Mouse (Mus musculus) hindbrain, embryonic 11.5 days (tissue): ENCODE data around the gene Fbxw26. TPM values are rescaled to one million over a fixed set of nuclear protein-coding genes. Genes with fewer than 3 reads are reported as not detected.
"Not testable (repeated sequence)": the region's sequence is repeated elsewhere in the genome, so short reads cannot be mapped to it uniquely, and the experiment has no call there.

ENCODE experiments used
- ATAC-seq: fragments of 200-750 bp; cut with Nextera tagmentation; 2 replicates; pipeline ENCODE4 v1.8.0; 2017; ENCODE audit warnings: mild to moderate bottlenecking, moderate TSS enrichment, moderate library complexity; ENCODE audit not compliant: low FRiP score
- DNase-seq: peaks from one replicate; pipeline ENCODE4 v3.0.0-alpha.2; 2015; ENCODE audit warnings: low spot score
- H3K27ac ChIP-seq: fragments of 300-500 bp; sonication (generic); 2 replicates; pipeline ENCODE4 v1.5.1; 2014; ENCODE audit warnings: mild to moderate bottlenecking, low read depth, low read length
- H3K27me3 ChIP-seq: fragments of 300-500 bp; sonication (generic); 2 replicates; pipeline ENCODE4 v1.6.1; 2014; ENCODE audit warnings: mild to moderate bottlenecking, low read length, moderate library complexity, mixed read lengths; ENCODE audit not compliant: control insufficient read depth, insufficient read depth
- H3K36me3 ChIP-seq: fragments of 300-500 bp; sonication (generic); 2 replicates; pipeline ENCODE4 v1.6.1; 2014; ENCODE audit warnings: mild to moderate bottlenecking, low read length, moderate library complexity, mixed read lengths; ENCODE audit not compliant: control insufficient read depth, insufficient read depth
- H3K4me1 ChIP-seq: fragments of 300-500 bp; sonication (generic); replicated peaks from 2 replicates; pipeline ENCODE4 v1.6.1; 2014; ENCODE audit warnings: low read length, mixed read lengths; ENCODE audit not compliant: control insufficient read depth, insufficient read depth
- H3K4me2 ChIP-seq: fragments of 300-500 bp; sonication (generic); replicated peaks from 2 replicates; pipeline ENCODE4 v1.6.1; 2014; ENCODE audit warnings: mild to moderate bottlenecking, low read depth, low read length
- H3K4me3 ChIP-seq: fragments of 300-500 bp; sonication (generic); 2 replicates; pipeline ENCODE4 v1.5.1; 2014; ENCODE audit warnings: low read depth, low read length
- H3K9ac ChIP-seq: fragments of 300-500 bp; sonication (generic); 2 replicates; pipeline ENCODE4 v1.6.1; 2014; ENCODE audit warnings: low read depth, low read length
- H3K9me3 ChIP-seq: fragments of 300-500 bp; sonication (generic); 2 replicates; pipeline ENCODE4 v1.6.1; 2016; ENCODE audit warnings: low read length; ENCODE audit not compliant: control insufficient read depth
- WGBS: fragments of 180-500 bp; shearing (Covaris S2); extraction: QIAGEN DNeasy Blood & Tissue Kit; methylation state at CpG from one replicate; pipeline ENCODE4 v1.1.7; 2014; 5-methylcytosine and 5-hydroxymethylcytosine counted together
- polyA plus RNA-seq: library from polyadenylated mRNA; unstranded; fragments of >200 nt; fragmentation: Nextera tagmentation; extraction: Ambion mirVana; gene quantifications from 2 replicates; pipeline ENCODE4 v1.2.1, GENCODE M21; 2014

Fbxw26 gene
- polyA plus RNA-seq = not detected in 2 replicates

DNA sequence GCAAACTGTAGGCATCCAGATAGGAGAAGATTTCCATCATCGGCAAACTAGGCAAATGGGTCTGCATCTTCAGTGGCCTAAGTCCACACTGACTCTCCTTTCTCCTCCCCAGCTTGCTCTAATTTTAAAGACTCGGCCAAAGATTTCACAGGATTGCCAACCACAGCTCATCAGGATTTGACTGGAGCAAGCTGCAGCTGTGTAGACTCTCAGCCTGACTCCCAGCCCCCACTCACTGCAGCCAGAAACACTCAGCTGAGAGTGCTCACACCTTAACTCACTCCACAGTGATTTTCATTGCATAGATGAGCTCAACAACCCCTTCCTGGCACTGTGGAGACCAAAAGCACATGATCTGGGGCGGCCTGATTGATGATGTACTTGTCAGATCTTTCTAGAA, at the start of gene Fbxw26:
Gene Fbxw26 (minus strand): TSS at position 101 of the 400 bp plus-strand sequence.
- DNase-seq, H3K4me3 ChIP-seq, H3K4me1 ChIP-seq, ATAC-seq, H3K4me2 ChIP-seq, H3K9ac ChIP-seq, H3K36me3 ChIP-seq, H3K27me3 ChIP-seq, H3K27ac ChIP-seq, H3K9me3 ChIP-seq: not testable (repeated sequence)
- 85% methylated on average over 3 of the region's 3 CpGs for WGBS

DNA sequence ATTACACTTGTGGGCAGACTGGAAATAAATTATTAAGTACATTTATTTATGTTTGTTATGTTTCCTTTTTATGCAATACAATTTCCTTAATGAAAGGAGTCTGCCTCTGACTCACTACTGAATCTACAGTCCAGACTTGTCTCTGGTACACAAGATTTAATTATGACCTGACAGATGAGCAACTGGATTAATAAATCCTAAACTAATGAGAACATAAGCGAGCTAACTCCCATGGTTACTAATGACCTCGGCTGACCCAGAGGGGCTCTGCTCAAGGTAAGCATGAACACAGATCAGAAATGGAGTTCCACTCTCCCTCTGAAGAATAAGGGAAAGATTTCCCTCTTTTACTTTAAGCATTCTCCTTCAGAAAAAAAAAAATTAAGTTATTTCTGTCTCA, 49.3 kb upstream of the Fbxw26 start:
- no peaks in the 10 kb centered on the region for H3K4me1 ChIP-seq
- no peak overlapping the region for H3K27ac ChIP-seq
- ATAC-seq (no peak), DNase-seq (no peak)
- no peaks in the 10 kb centered on the region for H3K9me3 ChIP-seq
- WGBS = 74% methylated on average over 2 of the region's 2 CpGs
- H3K9ac ChIP-seq = no peak overlapping the region
- no peak overlapping the region for H3K4me2 ChIP-seq
- no peaks in the 10 kb centered on the region for H3K27me3 ChIP-seq
- H3K36me3 ChIP-seq = no peaks in the 10 kb centered on the region
- no peak overlapping the region for H3K4me3 ChIP-seq

DNA sequence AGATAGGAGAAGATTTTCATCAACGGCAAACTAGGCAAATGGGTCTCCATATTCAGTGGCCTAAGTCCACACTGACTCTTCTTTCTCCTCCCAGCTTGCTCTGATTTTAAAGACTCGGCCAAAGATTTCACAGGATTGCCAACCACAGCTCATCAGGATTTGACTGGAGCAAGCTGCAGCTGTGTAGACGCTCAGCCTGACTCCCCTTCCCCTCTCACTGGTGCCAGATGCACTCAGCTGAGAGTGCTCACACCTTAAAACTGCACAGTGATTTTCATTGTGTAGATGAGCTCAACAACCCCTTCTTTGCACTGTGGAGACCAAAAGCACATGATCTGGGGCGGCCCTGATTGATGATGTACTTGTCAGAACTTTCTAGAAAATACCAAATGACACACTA, 44.7 kb upstream of the Fbxw26 start, which contains the start of gene Fbxw27:
Gene Fbxw27 (minus strand): TSS at position 101 of the 400 bp plus-strand sequence.
- ATAC-seq, H3K27ac ChIP-seq, H3K4me2 ChIP-seq, DNase-seq, H3K36me3 ChIP-seq, H3K4me3 ChIP-seq, H3K9ac ChIP-seq, H3K27me3 ChIP-seq, H3K4me1 ChIP-seq, H3K9me3 ChIP-seq: not testable (repeated sequence)
- WGBS = 86% methylated on average over 4 of the region's 4 CpGs

DNA sequence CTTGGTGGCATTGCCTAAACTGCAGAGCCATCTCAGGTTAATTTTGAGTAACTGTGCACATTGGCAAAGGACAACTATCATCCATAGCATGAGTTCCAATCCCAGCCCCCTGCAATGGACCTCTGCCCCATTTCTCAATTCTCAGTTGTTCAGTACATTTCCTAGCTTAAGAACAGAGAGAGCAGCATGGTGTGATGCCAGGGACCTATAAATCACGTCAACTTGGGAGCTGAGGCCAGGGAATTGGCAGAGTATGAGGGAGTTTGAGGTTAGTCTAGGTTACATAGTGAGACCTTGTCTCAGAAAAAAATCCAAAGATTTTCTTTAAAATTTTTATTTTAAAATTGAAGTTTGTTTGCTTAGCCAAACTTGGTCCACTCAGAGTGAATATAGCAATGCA, 21.0 kb upstream of the Fbxw26 start:
- DNase-seq, H3K27ac ChIP-seq, ATAC-seq, H3K36me3 ChIP-seq, H3K4me2 ChIP-seq, H3K9ac ChIP-seq, H3K9me3 ChIP-seq, H3K4me3 ChIP-seq, H3K4me1 ChIP-seq, H3K27me3 ChIP-seq: not testable (repeated sequence)
- WGBS = 85% methylated on average over 1 of the region's 1 CpGs

DNA sequence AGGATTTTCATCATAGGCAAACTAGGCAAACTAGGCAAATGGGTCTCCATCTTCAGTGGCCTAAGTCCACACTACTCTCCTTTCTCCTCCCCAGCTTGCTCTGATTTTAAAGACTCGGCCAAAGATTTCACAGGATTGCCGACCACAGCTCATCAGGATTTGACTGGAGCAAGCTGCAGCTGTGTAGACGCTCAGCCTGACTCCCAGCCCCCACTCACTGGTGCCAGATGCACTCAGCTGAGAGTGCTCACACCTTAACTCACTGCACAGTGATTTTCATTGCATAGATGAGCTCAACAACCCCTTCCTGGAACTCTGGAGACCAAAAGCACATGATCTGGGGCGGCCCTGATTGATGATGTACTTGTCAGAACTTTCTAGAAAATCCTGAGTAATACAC, 43.3 kb downstream of the Fbxw26 start, which contains the start of gene Fbxw18:
Gene Fbxw18 (minus strand): TSS at position 101 of the 400 bp plus-strand sequence.
- not testable (repeated sequence) for H3K27ac ChIP-seq, ATAC-seq, H3K9me3 ChIP-seq, H3K4me1 ChIP-seq, H3K9ac ChIP-seq, DNase-seq, H3K36me3 ChIP-seq, H3K4me2 ChIP-seq, H3K27me3 ChIP-seq, H3K4me3 ChIP-seq
- WGBS = 79% methylated on average over 4 of the region's 4 CpGs

DNA sequence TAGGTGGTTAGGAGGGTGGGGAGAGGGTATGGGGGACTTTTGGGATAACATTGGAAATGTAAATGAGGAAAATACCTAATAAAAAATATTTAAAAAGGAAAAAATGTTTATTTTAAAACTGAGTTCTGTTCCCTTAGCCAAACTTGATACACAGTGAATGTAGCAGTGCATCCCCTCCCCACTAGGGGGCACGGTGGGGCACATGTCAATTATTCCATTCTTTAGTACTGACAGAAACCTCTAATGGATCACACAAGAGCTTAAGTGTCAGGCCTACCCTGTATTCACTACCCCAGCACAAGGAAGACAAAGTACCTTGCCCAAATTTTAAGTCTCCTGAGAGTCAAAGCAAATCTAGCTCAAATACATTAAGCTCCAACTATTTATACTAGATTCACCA, 60.6 kb downstream of the Fbxw26 start:
- WGBS = 4% methylated on average over 1 of the region's 1 CpGs

More for the DNA sequence above, 60.6 kb downstream of the Fbxw26 start:
- DNase-seq = peak; percentile 53
- no peak overlapping the region for H3K4me2 ChIP-seq
- no peaks in the 10 kb centered on the region for H3K36me3 ChIP-seq
- no peak for ATAC-seq
- H3K9ac ChIP-seq = no peak overlapping the region
- H3K4me3 ChIP-seq = no peak overlapping the region
- no peak overlapping the region for H3K27ac ChIP-seq
- H3K4me1 ChIP-seq = no peaks in the 10 kb centered on the region
- H3K27me3 ChIP-seq = no peaks in the 10 kb centered on the region
- no peaks in the 10 kb centered on the region for H3K9me3 ChIP-seq

Other genes with a start within 250 kb of the Fbxw26 start
- not detected in 2 replicates for gene Fbxw15, start 177.8 kb downstream of the Fbxw26 start, polyA plus RNA-seq
- not detected in 2 replicates for gene Fbxw24, start 120.0 kb downstream of the Fbxw26 start, polyA plus RNA-seq
- 0.13 TPM in 1 of 2 replicates, not detected in the other for gene Fbxw25, start 81.4 kb downstream of the Fbxw26 start, polyA plus RNA-seq
- gene Fbxw18, start 43.4 kb downstream of the Fbxw26 start, polyA plus RNA-seq = 0.10 TPM in 1 of 2 replicates, not detected in the other
- not detected in 2 replicates for gene Fbxw27, start 44.6 kb upstream of the Fbxw26 start, polyA plus RNA-seq
- gene Spink8, start 66.2 kb upstream of the Fbxw26 start, polyA plus RNA-seq = not detected in 2 replicates
- gene Nme6, start 86.7 kb upstream of the Fbxw26 start, polyA plus RNA-seq = 89.2 and 90.6 TPM in 2 replicates
- gene Camp, start 103.5 kb upstream of the Fbxw26 start, polyA plus RNA-seq = 0.28 and 0.31 TPM in 2 replicates
- 24.6 and 33.5 TPM in 2 replicates for gene Cdc25a, start 129.5 kb upstream of the Fbxw26 start, polyA plus RNA-seq
- 78.9 and 98.7 TPM in 2 replicates for gene Map4, start 185.4 kb upstream of the Fbxw26 start, polyA plus RNA-seq